Mouse (Mus musculus) E14TG2a.4 (cell line): ENCODE results near the gene Dapk2.

Source experiments
- H3K27me3 ChIP-seq: 2 replicates; pipeline ENCODE4 v1.6.1; 2014; ENCODE audit warnings: low read length, control low read depth; ENCODE audit not compliant: insufficient read depth
- H3K36me3 ChIP-seq: 2 replicates; pipeline ENCODE4 v1.6.1; 2014; ENCODE audit warnings: low read length, control low read depth; ENCODE audit not compliant: insufficient read depth
- H3K4me1 ChIP-seq: replicated peaks from 2 replicates; pipeline ENCODE4 v1.6.1; 2014; ENCODE audit warnings: low read depth, low read length, control low read depth
- H3K4me3 ChIP-seq: replicated peaks from 2 replicates; pipeline ENCODE4 v1.5.1; 2014; ENCODE audit warnings: mild to moderate bottlenecking, low read length
- H3K9me3 ChIP-seq: 2 replicates; pipeline ENCODE4 v1.6.1; 2014; ENCODE audit warnings: low read length, control low read depth
- CTCF ChIP-seq: conservative IDR thresholded peaks from 2 replicates; pipeline ENCODE4 v1.5.1; 2014; ENCODE audit warnings: low read length
- NANOG ChIP-seq: IDR thresholded peaks from 2 replicates; pipeline ENCODE4 v1.6.1; 2014; ENCODE audit warnings: borderline replicate concordance, low read length, mixed read lengths
- POU5F1 ChIP-seq: IDR thresholded peaks from 2 replicates; pipeline ENCODE4 v1.6.1; 2014; ENCODE audit warnings: low read length, borderline replicate concordance

Gene Dapk2

GRCm38 (mm10) chr9:66311458-66311857 is 153.4 kb downstream of the Dapk2 start:
- H3K4me1 ChIP-seq: peaks cover 5% of the 10 kb centered on the region
- H3K27me3 ChIP-seq: no peaks in the 10 kb centered on the region
- H3K4me3 ChIP-seq: no peak overlapping the region
- H3K36me3 ChIP-seq: no peaks in the 10 kb centered on the region
- peaks cover 8% of the 10 kb centered on the region; the same call in 1 of the 2 replicates for H3K9me3 ChIP-seq
- TF ChIP-seq POU5F1 (no peak), CTCF (no peak), NANOG (no peak)

GRCm38 (mm10) chr9:66316603-66317002 is 158.6 kb downstream of the Dapk2 start:
- H3K36me3 ChIP-seq: no peaks in the 10 kb centered on the region

More at GRCm38 (mm10) chr9:66316603-66317002, 158.6 kb downstream of the Dapk2 start:
- Histone ChIP-seq H3K4me1 (peaks cover 2% of the 10 kb centered on the region), H3K27me3 (peaks cover 8% of the 10 kb centered on the region; the same call in 1 of the 2 replicates), H3K9me3 (no peaks in the 10 kb centered on the region), H3K4me3 (no peak overlapping the region)
- no peak for TF ChIP-seq POU5F1
